Mouse (Mus musculus): Measurements from ENCODE around the gene 2410137M14Rik. TPM values are rescaled to one million over a fixed set of nuclear protein-coding genes. Genes with fewer than 3 reads are reported as not detected.

The 2410137M14Rik gene
- total and polyA plus RNA-seq, 3 experiments = 0.40 TPM; not detected in 2

- TF ChIP-seq CHD2 (IDR thresholded peaks at IDR 0.05; ENCODE audit: low read length) = no peak
- TF ChIP-seq ZKSCAN1 (IDR thresholded peaks at IDR 0.05; ENCODE audit: borderline replicate concordance, low read depth, low read length) = no peak
- no peak for TF ChIP-seq KAT2A (IDR thresholded peaks at IDR 0.05; ENCODE audit: insufficient replicate concordance, low read length)
- TF ChIP-seq TCF12 (IDR thresholded peaks at IDR 0.05; ENCODE audit: low read depth, low read length) = no peak
- TF ChIP-seq TBP (conservative IDR thresholded peaks at IDR 0.05; ENCODE audit: low read depth, low read length) = no peak
- TF ChIP-seq IRF4 (IDR thresholded peaks at IDR 0.05; ENCODE audit: low read depth, low read length) = no peak
- no peak for TF ChIP-seq NELFE (IDR thresholded peaks at IDR 0.05; ENCODE audit: low read depth, low read length)
- no peak for TF ChIP-seq PAX5 (IDR thresholded peaks at IDR 0.05; ENCODE audit: low read length)
- in situ Hi-C loops (cut with MboI; ENCODE audit: low pct_ligation_motif_present, low pct_unique_long_range_greater_than_20kb, low sequenced_read_pairs) (no loop called here), dilution Hi-C loops (cut with MboI; ENCODE audit: extremely low pct_ligation_motif_present, extremely low pct_unique_long_range_greater_than_20kb, low sequenced_read_pairs) (no loop called here)
- Histone ChIP-seq H3K4me3 (replicated peaks in 1 of 3; ENCODE audit: low read depth in 2 of 3, low read length in 2 of 3, poor library complexity in 1 of 3) (no peak overlapping the region), H3K36me3 (replicated peaks in 1 of 2; ENCODE audit: control insufficient read depth in 1 of 2, insufficient read depth in 1 of 2, low read length in 1 of 2) (no peaks in the 10 kb centered on the region), H3K9ac (ENCODE audit: insufficient read depth, low read depth) (no peak overlapping the region), H3K79me2 (replicated peaks; ENCODE audit: control insufficient read depth, extremely low read depth, insufficient read depth, poor library complexity, severe bottlenecking) (no peaks in the 10 kb centered on the region), H3K27ac (ENCODE audit: insufficient read depth, low read depth) (no peak overlapping the region), H3K4me1 (ENCODE audit: control insufficient read depth in 1 of 2, insufficient read depth in 2 of 2) (peaks cover 0 to 12% of the 10 kb centered on the region in 2 experiments; a peak in 3 of 4 replicates), H3K4me2 (ENCODE audit: insufficient read depth, low read depth, poor library complexity, severe bottlenecking) (no peak overlapping the region), H3K27me3 (replicated peaks) (peaks cover 12% of the 10 kb centered on the region), H3K9me3 (replicated peaks; ENCODE audit: low read length) (no peaks in the 10 kb centered on the region)
- DNase-seq (ENCODE audit: extremely low read depth) = no peak
Measured at GRCm38 (mm10) chr17:36929236-36929932, 51.7 kb downstream of the 2410137M14Rik start.

Other genes starting within 250 kb of the 2410137M14Rik start
Only the 20 nearest of the 23 such genes appear.
- gene H2-M10.5, start 208.3 kb downstream of the 2410137M14Rik start, total RNA-seq (2012; rRNA removed) = not detected in 2 replicates
- gene H2-M10.5, start 208.3 kb downstream of the 2410137M14Rik start, total RNA-seq (2014; rRNA removed) = not detected in 2 replicates
- not detected in 2 replicates for gene H2-M10.5, start 208.3 kb downstream of the 2410137M14Rik start, polyA plus RNA-seq (2012; ENCODE audit: insufficient read length, low read depth)
- gene H2-M10.6, start 169.1 kb downstream of the 2410137M14Rik start, total RNA-seq (2012; rRNA removed) = not detected in 2 replicates
- gene H2-M10.6, start 169.1 kb downstream of the 2410137M14Rik start, total RNA-seq (2014; rRNA removed) = not detected in 2 replicates
- 0.20 and 0.27 TPM in 2 replicates for gene H2-M10.6, start 169.1 kb downstream of the 2410137M14Rik start, polyA plus RNA-seq (2012; ENCODE audit: insufficient read length, low read depth)
- gene Trim26, start 144.1 kb downstream of the 2410137M14Rik start, total RNA-seq (2012; rRNA removed) = 17.1 and 19.1 TPM in 2 replicates
- 13.6 and 14.2 TPM in 2 replicates for gene Trim26, start 144.1 kb downstream of the 2410137M14Rik start, total RNA-seq (2014; rRNA removed)
- gene Trim26, start 144.1 kb downstream of the 2410137M14Rik start, polyA plus RNA-seq (2012; ENCODE audit: insufficient read length, low read depth) = 67.0 and 67.1 TPM in 2 replicates
- not detected in 2 replicates for gene Trim15, start 114.0 kb downstream of the 2410137M14Rik start, total RNA-seq (2012; rRNA removed)
- not detected in 2 replicates for gene Trim15, start 114.0 kb downstream of the 2410137M14Rik start, total RNA-seq (2014; rRNA removed)
- 0.14 TPM in 1 of 2 replicates, not detected in the other for gene Trim15, start 114.0 kb downstream of the 2410137M14Rik start, polyA plus RNA-seq (2012; ENCODE audit: insufficient read length, low read depth)
- not detected in 2 replicates for gene Trim10, start 111.7 kb downstream of the 2410137M14Rik start, total RNA-seq (2012; rRNA removed)
- not detected in 2 replicates for gene Trim10, start 111.7 kb downstream of the 2410137M14Rik start, total RNA-seq (2014; rRNA removed)
- not detected in 2 replicates for gene Trim10, start 111.7 kb downstream of the 2410137M14Rik start, polyA plus RNA-seq (2012; ENCODE audit: insufficient read length, low read depth)
- 0.13 TPM in 1 of 2 replicates, not detected in the other for gene Trim40, start 91.1 kb downstream of the 2410137M14Rik start, total RNA-seq (2012; rRNA removed)
- gene Trim40, start 91.1 kb downstream of the 2410137M14Rik start, total RNA-seq (2014; rRNA removed) = not detected in 2 replicates
- 0.14 and 0.22 TPM in 2 replicates for gene Trim40, start 91.1 kb downstream of the 2410137M14Rik start, polyA plus RNA-seq (2012; ENCODE audit: insufficient read length, low read depth)
- not detected in 2 replicates for gene Trim31, start 83.1 kb downstream of the 2410137M14Rik start, total RNA-seq (2012; rRNA removed)
- gene Trim31, start 83.1 kb downstream of the 2410137M14Rik start, total RNA-seq (2014; rRNA removed) = not detected in 2 replicates
- not detected in 2 replicates for gene Trim31, start 83.1 kb downstream of the 2410137M14Rik start, polyA plus RNA-seq (2012; ENCODE audit: insufficient read length, low read depth)
- not detected in 2 replicates for gene Rnf39, start 38.3 kb downstream of the 2410137M14Rik start, total RNA-seq (2012; rRNA removed)
- not detected in 2 replicates for gene Rnf39, start 38.3 kb downstream of the 2410137M14Rik start, total RNA-seq (2014; rRNA removed)
- 0.40 TPM in 1 of 2 replicates, not detected in the other for gene Rnf39, start 38.3 kb downstream of the 2410137M14Rik start, polyA plus RNA-seq (2012; ENCODE audit: insufficient read length, low read depth)
- 208 and 209 TPM in 2 replicates for gene Ppp1r11, start 29.5 kb downstream of the 2410137M14Rik start, total RNA-seq (2012; rRNA removed)
- 120 and 128 TPM in 2 replicates for gene Ppp1r11, start 29.5 kb downstream of the 2410137M14Rik start, total RNA-seq (2014; rRNA removed)
- 238 and 276 TPM in 2 replicates for gene Ppp1r11, start 29.5 kb downstream of the 2410137M14Rik start, polyA plus RNA-seq (2012; ENCODE audit: insufficient read length, low read depth)
- gene Znrd1, start 22.7 kb downstream of the 2410137M14Rik start, total RNA-seq (2012; rRNA removed) = 66.9 and 80.3 TPM in 2 replicates
- gene Znrd1, start 22.7 kb downstream of the 2410137M14Rik start, total RNA-seq (2014; rRNA removed) = 66.8 and 67.3 TPM in 2 replicates
- 74.5 and 98.1 TPM in 2 replicates for gene Znrd1, start 22.7 kb downstream of the 2410137M14Rik start, polyA plus RNA-seq (2012; ENCODE audit: insufficient read length, low read depth)
- 8.1 and 8.6 TPM in 2 replicates for gene Znrd1as, start 22.6 kb downstream of the 2410137M14Rik start, total RNA-seq (2012; rRNA removed)
- gene Znrd1as, start 22.6 kb downstream of the 2410137M14Rik start, total RNA-seq (2014; rRNA removed) = 8.5 and 8.6 TPM in 2 replicates
- gene Znrd1as, start 22.6 kb downstream of the 2410137M14Rik start, polyA plus RNA-seq (2012; ENCODE audit: insufficient read length, low read depth) = 9.3 and 13.0 TPM in 2 replicates
- gene H2-M5, start 8.3 kb upstream of the 2410137M14Rik start, total RNA-seq (2012; rRNA removed) = 0.84 and 1.1 TPM in 2 replicates
- gene H2-M5, start 8.3 kb upstream of the 2410137M14Rik start, total RNA-seq (2014; rRNA removed) = 0.58 and 1.1 TPM in 2 replicates
- 2.2 and 3.6 TPM in 2 replicates for gene H2-M5, start 8.3 kb upstream of the 2410137M14Rik start, polyA plus RNA-seq (2012; ENCODE audit: insufficient read length, low read depth)
- not detected in 2 replicates for gene Zfp57, start 19.9 kb upstream of the 2410137M14Rik start, total RNA-seq (2012; rRNA removed)
- gene Zfp57, start 19.9 kb upstream of the 2410137M14Rik start, total RNA-seq (2014; rRNA removed) = not detected in 2 replicates
- gene Zfp57, start 19.9 kb upstream of the 2410137M14Rik start, polyA plus RNA-seq (2012; ENCODE audit: insufficient read length, low read depth) = 0.10 and 0.26 TPM in 2 replicates
- not detected in 2 replicates for gene Mog, start 42.2 kb upstream of the 2410137M14Rik start, total RNA-seq (2012; rRNA removed)
- gene Mog, start 42.2 kb upstream of the 2410137M14Rik start, total RNA-seq (2014; rRNA removed) = not detected in 2 replicates
- gene Mog, start 42.2 kb upstream of the 2410137M14Rik start, polyA plus RNA-seq (2012; ENCODE audit: insufficient read length, low read depth) = not detected in 2 replicates
- gene Gabbr1, start 64.7 kb upstream of the 2410137M14Rik start, total RNA-seq (2012; rRNA removed) = 4.7 TPM in 2 replicates
- gene Gabbr1, start 64.7 kb upstream of the 2410137M14Rik start, total RNA-seq (2014; rRNA removed) = 1.8 and 2.1 TPM in 2 replicates
- gene Gabbr1, start 64.7 kb upstream of the 2410137M14Rik start, polyA plus RNA-seq (2012; ENCODE audit: insufficient read length, low read depth) = 10.2 and 11.6 TPM in 2 replicates
- gene Olfr90, start 107.3 kb upstream of the 2410137M14Rik start, total RNA-seq (2012; rRNA removed) = not detected in 2 replicates
- gene Olfr90, start 107.3 kb upstream of the 2410137M14Rik start, total RNA-seq (2014; rRNA removed) = not detected in 2 replicates
- not detected in 2 replicates for gene Olfr90, start 107.3 kb upstream of the 2410137M14Rik start, polyA plus RNA-seq (2012; ENCODE audit: insufficient read length, low read depth)
- not detected in 2 replicates for gene Olfr91, start 117.0 kb upstream of the 2410137M14Rik start, total RNA-seq (2012; rRNA removed)
- not detected in 2 replicates for gene Olfr91, start 117.0 kb upstream of the 2410137M14Rik start, total RNA-seq (2014; rRNA removed)
- gene Olfr91, start 117.0 kb upstream of the 2410137M14Rik start, polyA plus RNA-seq (2012; ENCODE audit: insufficient read length, low read depth) = not detected in 2 replicates
- not detected in 2 replicates for gene Olfr92, start 138.9 kb upstream of the 2410137M14Rik start, total RNA-seq (2012; rRNA removed)
- gene Olfr92, start 138.9 kb upstream of the 2410137M14Rik start, total RNA-seq (2014; rRNA removed) = not detected in 2 replicates
- gene Olfr92, start 138.9 kb upstream of the 2410137M14Rik start, polyA plus RNA-seq (2012; ENCODE audit: insufficient read length, low read depth) = not detected in 2 replicates
- not detected in 2 replicates for gene Olfr93, start 180.3 kb upstream of the 2410137M14Rik start, total RNA-seq (2012; rRNA removed)
- not detected in 2 replicates for gene Olfr93, start 180.3 kb upstream of the 2410137M14Rik start, total RNA-seq (2014; rRNA removed)
- gene Olfr93, start 180.3 kb upstream of the 2410137M14Rik start, polyA plus RNA-seq (2012; ENCODE audit: insufficient read length, low read depth) = not detected in 2 replicates
- gene Ubd, start 212.7 kb upstream of the 2410137M14Rik start, total RNA-seq (2012; rRNA removed) = 0.21 and 0.47 TPM in 2 replicates
- gene Ubd, start 212.7 kb upstream of the 2410137M14Rik start, total RNA-seq (2014; rRNA removed) = not detected in 2 replicates
- not detected in 2 replicates for gene Ubd, start 212.7 kb upstream of the 2410137M14Rik start, polyA plus RNA-seq (2012; ENCODE audit: insufficient read length, low read depth)